Mouse (Mus musculus) embryonic facial prominence, embryonic 12.5 days (tissue): ENCODE results near the gene Stap2. TPM values are rescaled to one million over a fixed set of nuclear protein-coding genes. Genes with fewer than 3 reads are reported as not detected.

ENCODE experiments used
- ATAC-seq: fragments of 200-750 bp; cut with Nextera tagmentation; 2 replicates; pipeline ENCODE4 v1.8.0; 2017; ENCODE audit not compliant: insufficient number of reproducible peaks, insufficient read depth, low FRiP score, low TSS enrichment
- H3K27ac ChIP-seq: fragments of 300-500 bp; sonication (generic); 2 replicates; pipeline ENCODE4 v1.5.1; 2016; ENCODE audit warnings: mild to moderate bottlenecking
- H3K27me3 ChIP-seq: fragments of 300-500 bp; sonication (generic); 2 replicates; pipeline ENCODE4 v1.6.1; 2016; ENCODE audit warnings: mild to moderate bottlenecking, moderate library complexity
- H3K36me3 ChIP-seq: fragments of 300-500 bp; sonication (generic); 2 replicates; pipeline ENCODE4 v1.6.1; 2016; ENCODE audit warnings: mild to moderate bottlenecking
- H3K4me1 ChIP-seq: fragments of 300-500 bp; sonication (generic); 2 replicates; pipeline ENCODE4 v1.6.1; 2016
- H3K4me2 ChIP-seq: fragments of 300-500 bp; sonication (generic); replicated peaks from 2 replicates; pipeline ENCODE4 v1.6.1; 2016; ENCODE audit warnings: mild to moderate bottlenecking, moderate library complexity
- H3K4me3 ChIP-seq: fragments of 300-500 bp; sonication (generic); 2 replicates; pipeline ENCODE4 v1.5.1; 2016; ENCODE audit warnings: mild to moderate bottlenecking
- H3K9ac ChIP-seq: fragments of 300-500 bp; sonication (generic); 2 replicates; pipeline ENCODE4 v1.6.1; 2016; ENCODE audit warnings: mild to moderate bottlenecking, moderate library complexity
- H3K9me3 ChIP-seq: fragments of 300-500 bp; sonication (generic); 2 replicates; pipeline ENCODE4 v1.6.1; 2016; ENCODE audit warnings: mild to moderate bottlenecking, moderate library complexity
- WGBS: fragments of 180-500 bp; shearing (Covaris S2); methylation state at CpG from one replicate; pipeline ENCODE4 v1.1.7; 2016; 5-methylcytosine and 5-hydroxymethylcytosine counted together
- polyA plus RNA-seq: library from polyadenylated mRNA; unstranded; fragments of >200 nt; fragmentation: Nextera tagmentation; extraction: Ambion mirVana; gene quantifications from 2 replicates; pipeline ENCODE4 v1.2.1, GENCODE M21; 2016

The Stap2 gene
- polyA plus RNA-seq, 1 experiment from 2014 or later, result 8.0 TPM

DNA sequence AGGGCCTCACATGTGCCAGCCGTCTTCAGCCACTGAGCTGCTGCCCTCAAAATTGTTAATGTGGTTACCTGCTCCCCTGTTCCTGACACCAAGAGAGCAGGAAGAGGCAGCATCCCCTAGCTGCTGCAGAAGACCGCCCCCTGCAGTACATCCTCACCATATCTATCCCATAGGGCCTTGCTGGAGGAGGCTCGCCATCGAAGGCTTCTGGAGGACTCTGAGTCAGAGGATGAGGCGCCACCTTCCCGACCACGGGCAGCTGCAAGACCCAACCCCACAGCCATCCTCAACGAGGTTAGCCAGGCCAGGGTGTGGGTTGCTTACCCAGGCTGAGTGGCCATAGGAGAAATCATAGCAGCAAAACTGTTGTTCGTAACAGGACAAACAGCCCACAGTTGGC lies 40.4 kb downstream of the Stap2 start:
- Histone ChIP-seq H3K9ac (no peak overlapping the region; the same call in 1 of the 2 replicates), H3K4me3 (no peak overlapping the region), H3K9me3 (no peaks in the 10 kb centered on the region), H3K27ac (no peak overlapping the region), H3K4me2 (no peak overlapping the region), H3K4me1 (peaks cover 19% of the 10 kb centered on the region), H3K27me3 (no peaks in the 10 kb centered on the region), H3K36me3 (peaks cover 46% of the 10 kb centered on the region)
- ATAC-seq, result no peak
- 82% methylated on average over 9 of the region's 9 CpGs for WGBS

DNA sequence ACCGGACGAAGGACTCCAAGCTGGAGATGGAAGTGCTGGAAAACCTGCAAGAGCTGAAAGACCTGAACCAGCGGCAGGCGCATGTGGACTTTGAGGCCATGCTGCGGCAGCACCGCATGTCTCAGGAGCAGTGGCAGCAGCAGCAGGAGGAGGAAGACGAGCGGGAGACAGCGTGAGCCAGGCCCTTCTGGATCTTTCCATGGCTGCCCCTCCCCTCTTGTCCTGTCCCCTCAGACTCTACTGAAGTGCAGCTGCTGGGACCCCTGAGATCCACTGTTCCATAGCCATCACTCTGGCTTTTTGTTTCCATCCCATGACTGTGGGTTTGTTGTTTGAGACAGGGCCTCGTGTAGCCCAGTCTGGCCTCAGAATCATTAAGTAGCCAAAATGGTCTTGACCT lies 40.9 kb downstream of the Stap2 start:
- peaks cover 46% of the 10 kb centered on the region for H3K36me3 ChIP-seq
- no peak overlapping the region for H3K9ac ChIP-seq
- no peak overlapping the region for H3K4me3 ChIP-seq
- H3K9me3 ChIP-seq, result no peaks in the 10 kb centered on the region
- peaks cover 17% of the 10 kb centered on the region for H3K4me1 ChIP-seq
- no peak overlapping the region for H3K27ac ChIP-seq
- H3K4me2 ChIP-seq, result no peak overlapping the region
- no peaks in the 10 kb centered on the region for H3K27me3 ChIP-seq
- 90% methylated on average over 10 of the region's 10 CpGs for WGBS
- ATAC-seq, result no peak

DNA sequence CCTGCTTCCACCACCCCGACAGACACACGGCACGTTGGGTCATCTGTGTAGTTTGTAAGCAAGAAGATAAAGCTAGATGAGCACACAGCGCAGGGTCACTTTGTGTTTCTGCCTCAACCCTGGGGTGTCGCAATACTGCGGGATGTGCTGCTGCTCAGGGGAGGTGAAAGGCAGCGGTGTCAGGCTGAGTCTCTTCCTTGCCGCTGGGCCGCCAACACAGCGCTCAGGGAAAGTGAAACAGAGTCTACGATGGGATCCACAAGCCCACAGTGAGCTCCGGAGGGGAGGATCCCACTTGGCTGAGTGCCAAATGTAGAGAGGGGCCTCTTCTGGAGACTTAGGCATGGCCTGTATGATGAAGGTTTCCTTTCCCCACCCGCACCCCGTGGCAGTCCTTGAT lies 42.2 kb downstream of the Stap2 start:
- 82% methylated on average over 14 of the region's 14 CpGs for WGBS
- peaks cover 16% of the 10 kb centered on the region for H3K4me1 ChIP-seq
- no peak overlapping the region for H3K27ac ChIP-seq
- no peak overlapping the region for H3K4me2 ChIP-seq
- no peaks in the 10 kb centered on the region for H3K9me3 ChIP-seq
- H3K4me3 ChIP-seq, result no peak overlapping the region
- H3K36me3 ChIP-seq, result peaks cover 46% of the 10 kb centered on the region
- ATAC-seq, result no peak
- no peaks in the 10 kb centered on the region for H3K27me3 ChIP-seq
- H3K9ac ChIP-seq, result no peak overlapping the region

DNA sequence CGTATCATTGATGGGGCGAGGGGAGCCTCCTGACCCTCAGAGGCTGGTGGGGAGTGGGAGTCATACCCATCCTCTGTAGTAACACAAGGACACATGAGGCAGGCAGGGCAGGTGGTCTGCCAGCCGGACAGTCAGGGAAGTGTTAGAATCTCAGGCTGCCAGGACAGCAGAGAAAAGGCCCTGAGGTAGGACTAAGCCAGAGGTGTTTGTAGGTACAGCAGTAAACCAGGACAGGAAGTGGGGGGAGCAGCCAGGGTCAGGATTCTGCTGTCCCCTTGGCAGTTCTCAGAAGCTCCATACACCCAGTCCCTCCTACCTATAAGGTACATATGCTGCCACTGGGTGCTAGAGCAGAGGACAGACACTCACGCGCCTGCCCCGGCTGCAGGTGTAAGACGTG lies 43.8 kb downstream of the Stap2 start:
- H3K36me3 ChIP-seq, result peaks cover 35% of the 10 kb centered on the region
- no peak overlapping the region for H3K4me2 ChIP-seq
- no peaks in the 10 kb centered on the region for H3K9me3 ChIP-seq
- no peaks in the 10 kb centered on the region for H3K27me3 ChIP-seq
- no peak overlapping the region for H3K9ac ChIP-seq
- WGBS, result 95% methylated on average over 7 of the region's 7 CpGs
- ATAC-seq, result no peak
- H3K27ac ChIP-seq, result no peak overlapping the region
- H3K4me3 ChIP-seq, result no peak overlapping the region
- peaks cover 19% of the 10 kb centered on the region for H3K4me1 ChIP-seq

DNA sequence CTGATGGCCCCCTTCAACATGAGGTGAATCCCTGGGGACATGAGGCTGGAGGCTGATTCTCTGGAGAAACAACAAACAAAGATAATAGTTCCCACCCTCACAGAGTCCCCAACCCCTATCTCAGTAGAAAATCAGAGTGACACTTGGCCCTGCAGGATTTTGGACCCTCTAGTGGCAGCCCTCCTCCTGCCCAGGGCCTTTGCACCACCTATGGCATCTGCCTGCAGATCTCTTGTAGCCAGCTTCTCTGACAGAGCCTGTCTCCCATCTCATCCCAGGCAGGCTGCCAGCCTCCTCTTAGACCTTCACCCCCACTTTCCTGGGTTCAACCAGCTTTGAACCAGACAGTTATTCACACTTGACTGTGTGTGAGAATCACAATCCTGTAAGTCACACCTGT lies 44.6 kb downstream of the Stap2 start:
- Histone ChIP-seq H3K4me3 (no peak overlapping the region), H3K4me1 (peaks cover 21% of the 10 kb centered on the region), H3K36me3 (peaks cover 28% of the 10 kb centered on the region), H3K27me3 (no peaks in the 10 kb centered on the region), H3K9me3 (no peaks in the 10 kb centered on the region), H3K4me2 (no peak overlapping the region), H3K9ac (no peak overlapping the region), H3K27ac (no peak overlapping the region)
- ATAC-seq, result no peak

DNA sequence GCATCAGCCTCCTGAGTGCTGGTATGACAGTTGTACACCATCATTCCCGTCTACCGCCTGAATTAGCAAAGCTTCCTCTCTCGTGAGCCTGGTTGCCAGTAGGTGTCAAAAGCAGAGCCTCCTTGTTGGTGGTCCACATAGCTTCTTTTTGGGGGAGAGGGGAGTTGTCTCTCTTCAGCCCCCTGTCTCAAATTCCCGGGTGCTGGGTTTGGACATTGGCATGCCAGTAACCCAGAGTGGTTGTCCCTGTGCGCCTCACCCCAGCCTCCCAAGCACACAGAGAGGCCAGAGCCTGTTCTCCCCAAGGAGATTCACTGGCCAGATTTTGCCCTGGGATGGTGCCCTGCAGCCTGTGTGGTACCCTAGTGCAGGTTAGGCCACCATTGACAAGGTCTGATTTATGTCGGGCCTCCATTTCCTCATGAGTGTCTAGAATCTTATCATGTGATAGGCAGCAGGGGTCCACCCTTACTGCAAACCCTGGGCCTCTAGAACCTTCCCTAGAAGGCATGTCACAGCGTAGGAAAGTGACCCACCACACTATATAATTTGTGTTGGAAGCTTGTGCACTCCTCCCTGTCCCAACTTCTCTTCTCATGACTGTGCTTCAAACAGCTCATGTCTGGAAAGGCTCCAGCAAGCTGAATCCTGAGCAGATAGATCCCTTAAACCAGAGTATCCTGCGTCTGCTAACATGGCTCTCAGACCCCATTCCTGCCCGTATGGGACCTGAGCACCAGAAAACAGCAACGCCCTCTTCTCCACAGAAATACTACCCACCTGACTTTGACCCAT lies 45.2 kb downstream of the Stap2 start:
- H3K4me3 ChIP-seq, result peak overlapping the region; percentile 41
- peaks cover 21% of the 10 kb centered on the region for H3K4me1 ChIP-seq
- peaks cover under 1% of the 10 kb centered on the region; the same call in 1 of the 2 replicates for H3K27me3 ChIP-seq
- WGBS, result 79% methylated on average over 10 of the region's 10 CpGs
- peak overlapping the region; percentile 92 for H3K27ac ChIP-seq
- peak overlapping the region; percentile 74 for H3K4me2 ChIP-seq
- ATAC-seq, result no peak
- H3K36me3 ChIP-seq, result peaks cover 24% of the 10 kb centered on the region
- H3K9ac ChIP-seq, result 0 out of 2 replicates have a peak overlapping the region, but pooled peaks have one; percentile 12
- H3K9me3 ChIP-seq, result no peaks in the 10 kb centered on the region

DNA sequence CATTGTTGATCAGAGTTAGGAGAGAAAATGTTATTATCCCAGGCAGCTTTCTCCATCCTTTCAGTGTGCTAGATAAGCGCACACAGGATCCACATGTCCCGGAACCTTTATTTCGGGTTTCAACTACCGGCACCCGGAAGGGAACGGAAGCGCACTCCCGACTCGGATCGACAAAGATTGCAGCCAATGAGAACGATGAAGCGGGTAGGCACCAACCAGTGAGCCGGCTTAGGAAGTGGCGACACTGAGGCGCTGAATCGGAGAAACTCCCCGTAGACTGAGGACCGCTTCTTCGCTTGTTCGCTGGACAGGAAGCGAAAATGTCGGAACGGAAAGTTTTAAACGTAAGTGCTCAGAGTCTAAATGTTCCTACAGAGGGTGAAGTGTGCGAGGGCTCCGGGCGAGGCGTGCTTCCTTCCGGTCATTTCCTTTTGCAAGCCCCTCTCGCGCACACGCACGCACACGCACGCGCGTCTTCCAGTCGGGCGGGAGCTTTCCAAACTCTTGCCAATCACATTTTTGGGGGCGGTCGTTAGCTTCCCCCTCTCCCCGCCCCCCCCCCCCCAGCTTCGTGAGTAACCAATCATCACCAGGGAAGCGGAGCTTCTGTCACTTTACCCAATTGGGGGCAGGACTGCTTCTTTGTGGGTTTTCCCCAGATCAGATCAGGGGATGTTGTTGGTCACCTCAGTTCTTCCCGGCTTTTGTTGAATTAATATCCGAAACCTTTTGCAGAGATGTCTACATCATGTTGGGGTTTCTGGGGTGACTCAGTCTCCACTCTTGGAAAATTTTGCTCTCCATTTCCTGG lies 46.3 kb downstream of the Stap2 start, which contains the start of gene Yju2:
Yju2 (plus strand) TSS at position 182 of the 811 bp plus-strand sequence.
- Histone ChIP-seq H3K4me3 (peak within 1 kb of the TSS; percentile 41), H3K4me2 (peak within 1 kb of the TSS; percentile 74), H3K27ac (peak within 1 kb of the TSS; percentile 92), H3K27me3 (peaks cover 10% of the 10 kb centered on the region), H3K9me3 (no peaks in the 10 kb centered on the region), H3K4me1 (peaks cover 21% of the 10 kb centered on the region), H3K9ac (peak within 1 kb of the TSS; percentile 58), H3K36me3 (peaks cover 17% of the 10 kb centered on the region; the same call in 1 of the 2 replicates)
- WGBS, result under 1% methylated on average over 46 of the region's 46 CpGs
- ATAC-seq, result peak; percentile 88

DNA sequence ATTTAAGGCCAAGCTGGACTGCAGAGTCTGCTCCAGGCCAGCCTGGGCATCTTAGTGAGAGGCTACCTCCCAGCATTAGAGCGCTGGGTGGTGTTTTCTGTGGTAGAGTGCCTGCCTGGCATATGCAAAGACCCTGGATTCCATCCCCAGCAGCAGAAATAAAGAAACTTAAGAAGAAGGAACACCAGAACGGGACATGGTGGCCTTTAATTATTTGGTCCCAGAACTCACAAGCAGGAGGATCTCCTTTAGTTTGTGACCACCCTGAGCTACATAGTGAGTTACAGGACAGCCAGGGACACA lies 46.8 kb downstream of the Stap2 start:
- Histone ChIP-seq H3K36me3 (peaks cover 17% of the 10 kb centered on the region; the same call in 1 of the 2 replicates), H3K9me3 (no peaks in the 10 kb centered on the region), H3K27me3 (peaks cover 11% of the 10 kb centered on the region), H3K4me3 (peak overlapping the region; percentile 41), H3K9ac (peak overlapping the region; percentile 58), H3K4me2 (peak overlapping the region; percentile 74), H3K27ac (peak overlapping the region; percentile 92), H3K4me1 (peaks cover 21% of the 10 kb centered on the region)
- 22% methylated on average over 2 of the region's 2 CpGs for WGBS
- ATAC-seq, result no peak

DNA sequence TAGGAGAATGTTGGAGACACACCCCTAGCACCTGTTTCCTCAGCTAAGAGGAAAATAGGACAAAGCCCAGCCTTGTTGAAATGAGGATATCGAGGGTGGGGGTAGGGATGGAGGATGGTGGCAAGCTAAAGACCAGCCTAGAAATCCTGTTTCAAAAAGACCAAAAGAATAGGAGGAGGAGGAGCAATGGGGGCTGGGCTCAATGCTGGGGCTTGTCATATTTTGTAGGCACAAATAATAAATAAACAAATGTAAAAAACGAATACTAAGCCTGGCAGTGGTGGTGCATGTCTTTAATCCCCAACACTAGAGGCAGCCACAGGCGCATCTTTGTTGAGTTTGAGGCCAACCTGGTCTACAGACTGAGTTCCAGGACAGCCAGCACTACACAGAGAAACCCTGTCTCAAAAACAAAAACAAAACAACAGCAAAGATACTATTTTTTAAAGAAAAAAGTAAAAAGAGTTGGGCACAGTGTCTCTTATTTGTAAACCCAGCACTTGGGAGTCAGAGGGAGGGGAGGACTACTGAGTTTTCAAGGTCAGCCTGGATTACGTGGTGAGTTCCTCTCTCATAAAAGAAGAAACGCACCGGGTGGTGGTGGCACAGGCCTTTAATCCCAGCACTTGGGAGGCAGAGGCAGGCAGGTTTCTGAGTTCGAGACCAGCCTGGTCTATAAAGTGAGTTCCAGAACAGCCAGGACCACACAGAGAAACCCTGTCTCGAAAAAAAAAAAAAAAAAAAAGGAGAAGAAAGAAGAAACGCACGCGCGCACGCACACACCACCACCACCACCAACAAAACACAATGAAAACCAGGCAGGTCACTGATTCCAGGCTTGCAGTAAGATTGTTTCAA lies 47.4 kb downstream of the Stap2 start:
- Histone ChIP-seq H3K4me1 (peaks cover 18% of the 10 kb centered on the region), H3K27me3 (peaks cover 11% of the 10 kb centered on the region), H3K4me2 (peak overlapping the region; percentile 74), H3K27ac (peak overlapping the region; percentile 92), H3K9me3 (no peaks in the 10 kb centered on the region), H3K9ac (peak overlapping the region; percentile 58), H3K36me3 (peaks cover 11% of the 10 kb centered on the region; the same call in 1 of the 2 replicates), H3K4me3 (peak overlapping the region; percentile 41)
- ATAC-seq, result no peak
- WGBS, result 78% methylated on average over 13 of the region's 13 CpGs

DNA sequence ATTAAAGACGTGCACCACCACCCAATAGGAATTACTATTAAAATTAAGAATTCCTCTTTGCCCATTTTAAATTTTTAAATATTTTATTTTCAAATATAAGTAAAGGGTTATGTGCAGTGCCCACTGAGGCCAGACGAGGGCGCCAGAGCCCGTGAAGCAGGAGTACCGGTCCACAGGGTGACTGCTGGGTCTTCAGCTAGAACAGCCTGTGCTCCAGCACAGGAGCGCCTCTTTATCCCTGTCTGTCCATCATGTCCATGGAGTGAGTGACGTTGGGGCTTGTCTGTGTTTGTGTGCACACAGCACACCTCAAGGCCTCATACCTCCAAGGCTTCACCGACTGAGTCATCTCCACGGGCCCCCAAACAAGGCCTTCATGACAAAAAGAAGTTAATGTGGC lies 48.2 kb downstream of the Stap2 start:
- H3K27ac ChIP-seq, result no peak overlapping the region; the same call in 1 of the 2 replicates
- H3K4me3 ChIP-seq, result no peak overlapping the region
- 0 out of 2 replicates have a peak, but pooled peaks cover 6% of the 10 kb centered on the region for H3K36me3 ChIP-seq
- H3K27me3 ChIP-seq, result peaks cover 11% of the 10 kb centered on the region
- no peak overlapping the region for H3K9ac ChIP-seq
- no peak overlapping the region for H3K4me2 ChIP-seq
- 15% methylated on average over 9 of the region's 9 CpGs for WGBS
- H3K4me1 ChIP-seq, result peaks cover 18% of the 10 kb centered on the region
- ATAC-seq, result no peak
- H3K9me3 ChIP-seq, result no peaks in the 10 kb centered on the region

DNA sequence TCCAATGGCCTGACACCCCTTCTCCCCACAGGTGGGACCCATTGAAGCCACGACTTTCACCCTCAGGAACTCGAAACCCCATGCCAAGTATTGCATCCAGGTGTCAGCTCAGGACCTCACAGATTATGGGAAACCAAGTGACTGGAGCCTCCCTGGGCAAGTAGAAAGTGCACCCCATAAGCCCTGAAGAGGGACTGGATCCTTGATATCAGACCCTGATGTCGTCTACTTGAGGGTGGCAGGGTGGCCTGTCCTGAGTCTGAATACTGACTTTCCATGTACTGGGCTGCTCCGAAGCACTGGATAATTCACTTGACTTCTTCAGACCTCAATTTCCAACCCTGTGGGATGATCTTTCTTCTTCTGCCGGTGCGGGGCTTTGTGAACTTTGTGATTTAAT lies 48.8 kb downstream of the Stap2 start:
- peak overlapping the region; percentile 61 for H3K4me2 ChIP-seq
- ATAC-seq, result no peak
- H3K36me3 ChIP-seq, result no peaks in the 10 kb centered on the region
- H3K4me1 ChIP-seq, result peaks cover 18% of the 10 kb centered on the region
- WGBS, result 34% methylated on average over 6 of the region's 6 CpGs
- H3K4me3 ChIP-seq, result peak overlapping the region; percentile 45
- peak overlapping the region; percentile 47; the same call in 1 of the 2 replicates for H3K9ac ChIP-seq
- peaks cover 11% of the 10 kb centered on the region for H3K27me3 ChIP-seq
- no peak overlapping the region for H3K27ac ChIP-seq
- no peaks in the 10 kb centered on the region for H3K9me3 ChIP-seq
